Mouse (Mus musculus) brain, embryonic 14.5 days (tissue): ENCODE measurements around the gene Zfp768. TPM values are rescaled to one million over a fixed set of nuclear protein-coding genes. Genes with fewer than 3 reads are reported as not detected.
"Not testable (repeated sequence)": the region's sequence is repeated elsewhere in the genome, so short reads cannot be mapped to it uniquely, and the experiment has no call there.

Source experiments
- DNase-seq: peaks from one replicate; pipeline ENCODE4 v3.0.0-alpha.2; 2011; ENCODE audit warnings: low read depth
- CTCF ChIP-seq: fragments of 200-500 bp; IDR thresholded peaks from 2 replicates; pipeline ENCODE4 v1.5.1; 2012; ENCODE audit warnings: inconsistent platforms, mild to moderate bottlenecking, moderate library complexity, borderline replicate concordance; ENCODE audit not compliant: insufficient read depth, insufficient read length; ENCODE audit errors: extremely low read depth
- POLR2A ChIP-seq: fragments of 200-500 bp; IDR thresholded peaks from 2 replicates; pipeline ENCODE4 v1.6.1; 2012; ENCODE audit warnings: mild to moderate bottlenecking, inconsistent platforms, borderline replicate concordance; ENCODE audit not compliant: poor library complexity, insufficient read depth, insufficient read length, severe bottlenecking; ENCODE audit errors: extremely low read depth
- polyA plus RNA-seq: library from polyadenylated mRNA; depleted of rRNA; stranded (reverse); fragments of >200 nt; gene quantifications from 2 replicates; pipeline ENCODE4 v1.2.3, GENCODE M21; 2012; rRNA removed

The Zfp768 gene
- 44.6 and 50.5 TPM in 2 replicates for polyA plus RNA-seq

DNA sequence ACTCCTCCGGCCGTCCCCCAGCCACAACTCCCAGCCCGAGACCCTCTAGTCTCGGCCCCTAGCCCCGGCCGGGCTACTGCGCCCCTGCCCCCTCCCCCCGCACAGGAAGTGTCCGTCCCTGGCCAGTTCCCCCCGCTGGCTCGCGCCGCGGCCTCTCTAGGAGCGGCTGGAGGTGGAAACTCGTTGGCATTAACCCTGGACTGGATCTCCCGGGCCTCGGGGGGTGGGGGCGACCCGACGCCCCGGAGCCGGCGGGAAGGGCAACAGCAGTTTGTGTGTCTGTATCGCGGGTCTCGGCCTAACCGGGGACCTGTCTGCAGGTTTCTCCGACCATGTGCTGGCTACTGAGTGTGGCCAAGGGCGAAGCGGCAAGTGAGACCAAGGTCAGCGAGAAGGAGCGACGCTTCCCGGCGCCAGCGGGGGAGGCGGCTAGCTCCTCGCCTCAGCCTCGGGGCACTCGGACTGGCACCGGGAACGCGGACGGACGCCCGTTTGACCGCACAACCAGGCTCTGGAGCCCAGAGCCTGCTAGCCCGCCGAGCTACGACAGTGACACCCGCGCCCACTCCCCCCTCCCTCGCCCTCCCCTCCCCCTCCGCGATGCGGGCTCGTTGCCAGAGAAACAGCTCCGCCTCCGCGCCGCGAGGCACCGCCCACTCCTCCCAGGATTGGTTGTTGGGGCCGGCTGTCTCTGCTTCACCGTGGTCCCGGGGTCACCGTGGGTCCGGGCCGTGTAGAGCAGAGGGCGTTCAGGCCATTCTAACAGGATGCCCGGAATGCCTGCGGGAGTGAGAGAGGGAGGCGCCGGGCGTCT is at the start of gene Zfp768:
Zfp768 (minus strand) TSS at position 78 of the 814 bp plus-strand sequence.
- TF ChIP-seq POLR2A = peak; percentile 62; the same call in 1 of the 2 replicates
- no peak for TF ChIP-seq CTCF

DNA sequence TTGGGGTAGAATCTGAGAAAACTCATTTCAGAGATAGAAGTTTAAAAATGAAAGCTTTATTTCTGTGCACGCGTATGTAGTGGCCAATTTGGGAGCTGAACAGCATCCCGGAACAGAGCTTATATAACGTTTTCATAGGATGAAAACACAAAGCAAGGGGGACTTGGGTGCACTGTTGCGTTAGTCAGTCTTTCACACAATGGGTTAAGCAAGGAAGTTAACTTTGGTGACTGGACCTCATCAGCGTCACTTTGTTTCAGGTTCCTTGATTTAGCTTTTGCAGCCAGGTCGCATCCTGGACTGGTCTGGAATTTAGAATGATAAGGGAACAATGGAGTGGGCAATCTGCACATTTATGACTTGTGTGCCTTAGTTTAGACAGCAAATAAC is 48.5 kb upstream of the Zfp768 start:
- no peak for DNase-seq
- no peak for TF ChIP-seq CTCF
- no peak for TF ChIP-seq POLR2A

More for the DNA sequence above, at the start of gene Zfp768:
- DNase-seq = peak; percentile 95

DNA sequence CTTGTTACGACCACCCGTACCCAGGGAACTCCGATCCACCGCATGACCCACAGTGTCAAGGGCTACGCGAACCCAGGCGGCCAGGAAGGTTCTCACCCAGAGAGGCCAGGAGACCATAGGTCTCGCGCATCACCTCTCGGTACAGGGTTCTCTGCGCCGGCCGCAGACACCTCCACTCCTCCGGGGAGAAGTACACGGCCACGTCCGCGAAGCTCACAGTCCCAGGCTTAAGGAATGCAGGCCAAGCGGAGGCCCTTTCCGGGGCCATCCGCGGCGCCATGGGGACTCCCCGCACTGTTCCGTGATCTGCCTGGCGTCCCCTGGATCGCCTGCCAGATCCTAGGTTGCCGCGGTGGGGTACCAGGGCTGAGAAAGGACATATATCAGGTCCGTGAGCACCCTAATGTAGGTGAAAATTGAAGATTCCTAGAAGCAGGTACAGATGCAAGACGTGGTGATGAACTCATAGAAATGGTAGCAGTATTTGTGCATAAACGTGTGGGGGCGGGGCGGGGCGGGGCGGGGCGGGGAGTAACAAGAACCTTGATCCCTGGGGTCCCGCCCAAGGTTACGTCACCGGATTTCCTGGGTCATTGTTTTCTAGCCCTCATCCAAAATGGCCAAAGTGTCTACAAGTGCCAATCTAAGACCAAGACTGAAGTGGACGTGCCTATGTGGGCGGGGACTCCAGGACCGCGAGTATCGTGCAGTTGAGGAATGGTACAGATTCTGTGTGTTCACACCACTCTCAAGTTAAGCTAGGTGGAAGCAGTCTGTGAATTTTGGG is 48.0 kb upstream of the Zfp768 start, which contains the start of gene E430018J23Rik:
E430018J23Rik (minus strand) TSS at position 473 of the 787 bp plus-strand sequence.
- TF ChIP-seq POLR2A = peak; percentile 45; the same call in 1 of the 2 replicates
- no peak for TF ChIP-seq CTCF
- DNase-seq = peak; percentile 99

DNA sequence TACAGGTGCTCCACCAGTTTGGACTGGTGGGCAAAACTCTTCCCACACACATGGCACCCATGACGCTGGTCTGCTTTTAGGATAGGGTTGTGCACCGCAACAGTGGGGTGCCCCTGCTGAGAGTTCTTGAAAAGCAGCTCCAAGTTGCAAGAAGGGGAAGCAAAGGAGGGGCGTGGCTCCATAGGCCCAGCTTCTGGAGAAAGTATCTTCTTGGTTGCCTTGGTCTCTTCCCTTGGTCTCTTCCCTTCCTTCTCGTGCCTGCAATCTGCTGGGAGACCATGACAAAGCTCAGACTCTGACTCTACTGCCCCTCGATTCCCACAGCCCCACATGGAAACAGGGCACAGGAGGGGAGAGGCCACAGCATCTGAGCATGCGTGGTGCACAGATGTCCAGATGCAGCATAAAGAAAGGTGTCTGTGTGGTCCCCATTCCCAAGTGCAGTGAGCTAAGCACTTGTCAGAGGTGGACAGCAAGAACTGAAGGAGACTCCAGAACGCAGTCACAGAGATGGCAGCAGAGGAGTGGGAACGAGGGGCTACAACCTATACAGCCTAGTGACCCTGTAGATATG is 46.9 kb upstream of the Zfp768 start:
- DNase-seq = no peak
- no peak for TF ChIP-seq POLR2A
- no peak for TF ChIP-seq CTCF

DNA sequence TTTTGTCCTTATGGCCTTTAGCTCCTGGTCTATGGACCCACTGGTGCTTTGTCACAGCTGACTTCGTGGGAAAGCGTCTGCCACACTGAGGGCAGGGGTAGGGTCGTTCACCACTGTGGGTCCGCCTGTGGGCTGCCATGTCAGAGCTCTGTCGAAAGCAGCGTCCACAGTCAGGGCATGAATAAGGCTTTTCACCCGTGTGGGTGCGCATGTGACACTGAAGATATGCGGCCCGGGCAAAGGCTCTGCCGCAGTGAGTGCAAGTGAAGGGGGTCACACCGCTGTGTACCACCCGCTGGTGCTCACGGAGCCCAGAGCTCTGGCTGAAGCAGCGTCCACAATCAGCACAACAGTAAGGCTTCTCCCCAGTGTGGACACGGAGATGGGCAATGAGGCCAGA is 46.1 kb upstream of the Zfp768 start:
- TF ChIP-seq CTCF = no peak
- no peak for TF ChIP-seq POLR2A
- DNase-seq = no peak

DNA sequence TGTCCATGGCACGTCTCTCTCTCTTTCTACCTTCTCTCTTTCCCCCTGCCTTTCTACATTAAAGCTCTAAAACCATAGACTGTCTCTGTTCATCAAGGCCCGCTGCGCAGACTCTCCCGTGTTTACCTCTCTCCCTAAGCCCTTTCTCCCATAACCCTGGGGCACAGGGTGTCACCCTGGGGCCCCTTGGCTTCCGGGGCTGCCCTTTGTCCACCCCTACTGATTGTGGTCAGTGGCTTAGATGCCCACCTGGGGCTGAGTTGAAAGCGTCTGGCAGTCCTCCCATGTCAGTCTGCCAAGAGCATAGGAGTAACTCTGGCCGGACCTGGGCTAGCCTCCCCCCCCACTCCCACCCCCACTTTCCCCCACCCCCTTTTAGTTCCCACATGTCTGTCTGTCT is 44.9 kb upstream of the Zfp768 start:
- DNase-seq = no peak
- TF ChIP-seq POLR2A (no peak), CTCF (no peak)

DNA sequence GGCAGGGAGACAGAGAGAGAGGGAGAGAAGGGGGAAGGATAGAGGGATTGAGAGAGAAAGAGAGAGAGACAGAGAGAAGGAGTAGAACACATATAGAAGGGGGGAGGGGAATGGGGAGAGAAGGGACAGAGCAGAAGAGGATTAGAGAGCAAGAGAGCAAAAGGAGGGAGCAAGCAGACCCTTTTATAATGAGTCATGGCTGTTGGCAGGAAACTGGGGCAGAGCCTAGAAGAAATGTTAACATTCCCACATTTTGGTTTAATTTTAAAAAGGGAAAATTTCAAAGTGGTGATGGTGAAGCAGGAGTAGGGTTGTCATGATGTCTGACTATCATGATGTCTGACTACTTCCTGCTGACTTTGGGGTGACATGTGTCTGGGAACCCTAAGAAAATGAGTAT is 42.8 kb upstream of the Zfp768 start:
- DNase-seq = not testable (repeated sequence)

DNA sequence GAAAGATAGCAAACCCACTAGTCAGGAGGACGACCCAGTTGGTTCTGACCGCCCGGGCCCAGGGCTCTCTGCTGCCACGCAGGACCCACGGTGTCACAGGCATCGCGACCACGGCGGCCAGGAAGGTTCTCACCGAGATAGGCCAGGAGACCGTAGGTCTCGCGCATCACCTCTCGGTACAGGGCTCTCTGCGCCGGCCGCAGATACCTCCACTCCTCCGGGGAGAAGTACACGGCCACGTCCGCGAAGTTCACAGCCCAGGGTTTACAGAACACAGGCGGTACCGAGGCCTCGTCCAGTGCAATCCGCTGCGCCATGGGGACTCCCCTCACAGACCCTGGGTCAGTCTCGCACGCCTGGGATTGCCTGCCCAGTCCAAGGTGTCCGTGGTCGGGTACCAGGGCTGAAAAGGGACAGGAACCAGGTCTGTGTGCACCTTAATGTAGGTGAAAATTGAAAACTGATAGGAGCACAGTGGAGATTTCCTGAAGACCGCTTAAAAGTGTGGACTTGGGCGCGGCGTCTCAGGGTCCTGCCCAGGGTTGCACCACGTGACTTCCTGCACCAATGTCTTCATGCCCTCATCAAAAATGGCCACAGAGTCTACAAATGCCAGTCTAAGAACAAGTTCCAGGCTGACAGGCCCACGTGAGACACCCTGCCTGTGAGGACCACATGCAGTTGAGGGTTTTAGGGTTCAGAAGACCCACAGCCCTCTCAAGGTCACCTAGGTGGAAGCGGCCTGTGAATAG is 41.4 kb upstream of the Zfp768 start, which contains the start of gene 9130019O22Rik:
9130019O22Rik (minus strand) TSS at position 526 of the 752 bp plus-strand sequence.
- peak; percentile 95 for DNase-seq

DNA sequence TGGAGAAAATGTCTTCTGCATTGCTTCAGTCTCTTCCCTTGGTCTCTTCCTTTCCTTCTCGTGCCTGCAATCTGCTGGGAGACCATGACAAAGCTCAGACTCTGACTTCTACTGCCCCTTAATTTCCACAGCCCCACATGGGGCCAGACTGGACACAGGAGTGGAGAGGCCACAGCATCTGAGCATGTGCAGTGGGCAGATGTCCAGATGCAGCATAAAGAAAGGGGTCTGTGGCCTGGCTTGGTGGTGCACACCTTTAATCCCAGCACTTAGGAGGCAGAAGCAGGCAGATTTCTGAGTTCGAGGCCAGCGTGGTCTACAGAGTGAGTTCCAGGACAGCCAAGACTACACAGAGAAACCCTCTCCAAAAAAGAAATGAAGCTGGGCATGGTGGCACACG is 40.2 kb upstream of the Zfp768 start:
- not testable (repeated sequence) for DNase-seq

More for the DNA sequence above, 41.4 kb upstream of the Zfp768 start, which contains the start of gene 9130019O22Rik:
- no peak for TF ChIP-seq CTCF
- no peak for TF ChIP-seq POLR2A

DNA sequence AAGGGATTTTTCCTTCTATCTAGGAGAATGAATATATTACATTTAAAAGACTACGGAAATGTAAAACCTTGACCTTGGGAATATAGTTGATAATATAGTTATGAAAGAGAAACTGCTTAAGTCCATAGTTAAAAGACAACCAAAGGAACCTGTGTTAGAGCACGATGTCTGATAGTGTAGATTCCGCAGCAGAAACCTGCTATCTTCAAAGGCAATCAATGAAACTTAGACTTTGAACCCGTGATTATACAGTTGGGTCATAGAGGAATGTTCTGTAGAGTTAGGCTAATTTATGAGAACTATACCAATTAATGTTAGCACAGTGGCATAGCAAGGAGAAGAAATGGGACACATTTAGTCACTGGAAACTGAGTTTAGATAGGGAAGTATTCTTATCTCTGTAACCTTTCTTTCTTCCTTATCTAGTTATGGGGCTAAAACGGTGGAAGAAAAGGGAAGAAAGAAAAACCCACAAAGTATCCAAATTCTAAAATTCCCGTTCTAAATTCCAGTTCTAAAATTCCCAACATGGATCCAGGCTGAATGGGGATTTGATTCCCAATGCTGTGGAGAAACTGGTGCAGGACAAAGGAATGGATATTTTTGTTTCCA is 33.0 kb upstream of the Zfp768 start:
- DNase-seq = no peak
- TF ChIP-seq CTCF = no peak
- TF ChIP-seq POLR2A = no peak
